ENCODE assay signal across 21 mouse cellular contexts in the genomic region with DNA sequence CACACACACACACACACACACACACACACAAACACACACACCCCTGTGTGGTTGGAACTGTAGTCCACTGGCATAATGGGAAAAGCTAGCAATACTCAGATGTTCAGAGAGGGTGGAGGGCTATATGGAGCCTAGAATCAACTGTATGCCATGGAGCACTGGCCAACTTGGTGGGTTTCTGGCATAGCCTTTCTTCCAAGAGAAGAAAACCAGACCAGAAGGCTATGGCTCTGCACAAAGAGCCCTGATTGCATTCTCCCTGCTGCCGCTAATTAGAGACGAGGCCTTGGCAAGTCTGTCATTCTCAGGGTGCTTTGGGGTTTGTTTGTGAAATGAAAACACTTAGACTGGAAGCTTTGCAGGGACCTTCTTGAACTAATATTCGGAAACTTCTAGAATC.
A peak's percentile ranks its signal among the peaks of the same experiment; 100 is the strongest.
DNase-seq lines count a peak whose midpoint lies in the region; ATAC-seq and TF ChIP-seq lines count a peak whose summit lies in the region.
"Had no signal": no experiment of that assay in that cellular context is flagged by ENCODE, and none has a peak within 500 bp of the region (broad histone marks: within the 10 kb centered on the region; RNA-seq: fewer than 3 reads in every experiment).

No protein-coding gene starts in this region.

- ATAC-seq in hindbrain, postnatal 0 days = no peak
- ATAC-seq in hindbrain, embryonic 13.5 days (ENCODE audit: low FRiP score) = no peak
- no peak for ATAC-seq in midbrain, postnatal 0 days (ENCODE audit: low FRiP score)
- ATAC-seq in midbrain, embryonic 15.5 days (replicated peaks) = no peak
- peak; percentile 88 for ATAC-seq in forebrain, embryonic 16.5 days
- ATAC-seq in midbrain, embryonic 16.5 days = no peak
- ATAC-seq: CD4-positive, CD25-positive, alpha-beta regulatory T cell, adult 4 months had no signal

- no peak for TF ChIP-seq CTCF in hindbrain, postnatal 0 days (IDR thresholded peaks at IDR 0.05; ENCODE audit: low read depth)
- no peak for TF ChIP-seq CTCF in midbrain, postnatal 0 days (IDR thresholded peaks at IDR 0.05)

- no peak overlapping the region for H3K9ac ChIP-seq in hindbrain, postnatal 0 days (replicated peaks; ENCODE audit: low read length)
- H3K9ac ChIP-seq in hindbrain, embryonic 13.5 days = no peak overlapping the region
- H3K9ac ChIP-seq in midbrain, postnatal 0 days (replicated peaks; ENCODE audit: low read length, poor library complexity, severe bottlenecking) = no peak overlapping the region
- no peak overlapping the region for H3K9ac ChIP-seq in midbrain, embryonic 15.5 days
- no peak overlapping the region for H3K9ac ChIP-seq in forebrain, embryonic 16.5 days (replicated peaks; ENCODE audit: low read depth, low read length)
- H3K9ac ChIP-seq in midbrain, embryonic 16.5 days (ENCODE audit: low read depth, low read length) = no peak overlapping the region
- H3K9ac ChIP-seq: embryonic facial prominence, embryonic 12.5 days; kidney, embryonic 15.5 days; liver, embryonic 15.5 days; lung, embryonic 15.5 days had no signal

- no peaks in the 10 kb centered on the region for H3K27me3 ChIP-seq in hindbrain, postnatal 0 days (ENCODE audit: insufficient read depth, low read length)
- H3K27me3 ChIP-seq in hindbrain, embryonic 13.5 days = no peaks in the 10 kb centered on the region
- H3K27me3 ChIP-seq in midbrain, postnatal 0 days (ENCODE audit: insufficient read depth, low read length) = no peaks in the 10 kb centered on the region
- H3K27me3 ChIP-seq in midbrain, embryonic 15.5 days (replicated peaks) = no peaks in the 10 kb centered on the region
- no peaks in the 10 kb centered on the region for H3K27me3 ChIP-seq in forebrain, embryonic 16.5 days (replicated peaks; ENCODE audit: control insufficient read depth, insufficient read depth, low read length)
- no peaks in the 10 kb centered on the region for H3K27me3 ChIP-seq in midbrain, embryonic 16.5 days (ENCODE audit: control insufficient read depth, insufficient read depth, low read depth, low read length)
- H3K27me3 ChIP-seq: embryonic facial prominence, embryonic 12.5 days; kidney, embryonic 15.5 days; liver, embryonic 15.5 days; lung, embryonic 15.5 days; megakaryocyte, embryonic 14.5 days had no signal

- H3K36me3 ChIP-seq in hindbrain, postnatal 0 days (ENCODE audit: insufficient read depth, low read length) = no peaks in the 10 kb centered on the region
- 0 out of 2 replicates have a peak, but pooled peaks cover 3% of the 10 kb centered on the region for H3K36me3 ChIP-seq in hindbrain, embryonic 13.5 days
- H3K36me3 ChIP-seq in midbrain, postnatal 0 days (ENCODE audit: insufficient read depth, low read length) = no peaks in the 10 kb centered on the region
- H3K36me3 ChIP-seq in midbrain, embryonic 15.5 days (replicated peaks) = no peaks in the 10 kb centered on the region
- H3K36me3 ChIP-seq in forebrain, embryonic 16.5 days (ENCODE audit: control insufficient read depth, insufficient read depth) = no peaks in the 10 kb centered on the region
- H3K36me3 ChIP-seq in midbrain, embryonic 16.5 days (ENCODE audit: control insufficient read depth, insufficient read depth, low read length) = no peaks in the 10 kb centered on the region
- H3K36me3 ChIP-seq: embryonic facial prominence, embryonic 12.5 days; kidney, embryonic 15.5 days; limb, embryonic 10.5 days; liver, embryonic 15.5 days; lung, embryonic 15.5 days had no signal

- 50% methylated on average over 3 of the region's 3 CpGs for WGBS in hindbrain, postnatal 0 days
- WGBS in hindbrain, embryonic 13.5 days = 89% methylated on average over 3 of the region's 3 CpGs
- 69% methylated on average over 3 of the region's 3 CpGs for WGBS in midbrain, postnatal 0 days
- 72% methylated on average over 3 of the region's 3 CpGs for WGBS in midbrain, embryonic 15.5 days
- 29% methylated on average over 3 of the region's 3 CpGs for WGBS in forebrain, embryonic 16.5 days
- WGBS in midbrain, embryonic 16.5 days = 81% methylated on average over 3 of the region's 3 CpGs

- H3K4me3 ChIP-seq in hindbrain, postnatal 0 days (ENCODE audit: low read length) = no peak overlapping the region
- H3K4me3 ChIP-seq in hindbrain, embryonic 13.5 days = no peak overlapping the region
- no peak overlapping the region for H3K4me3 ChIP-seq in midbrain, postnatal 0 days (ENCODE audit: low read depth, low read length)
- no peak overlapping the region for H3K4me3 ChIP-seq in midbrain, embryonic 15.5 days
- H3K4me3 ChIP-seq in forebrain, embryonic 16.5 days (replicated peaks; ENCODE audit: low read length) = no peak overlapping the region
- no peak overlapping the region for H3K4me3 ChIP-seq in midbrain, embryonic 16.5 days (ENCODE audit: low read depth, low read length)
- H3K4me3 ChIP-seq: embryonic facial prominence, embryonic 12.5 days; kidney, embryonic 15.5 days; limb, embryonic 10.5 days; liver, embryonic 15.5 days; lung, embryonic 15.5 days; megakaryocyte, embryonic 14.5 days had no signal

- H3K4me1 ChIP-seq in hindbrain, postnatal 0 days (ENCODE audit: insufficient read depth, low read length) = no peaks in the 10 kb centered on the region
- H3K4me1 ChIP-seq in hindbrain, embryonic 13.5 days (replicated peaks) = 0 out of 2 replicates have a peak, but pooled peaks cover 3% of the 10 kb centered on the region
- H3K4me1 ChIP-seq in midbrain, postnatal 0 days (ENCODE audit: insufficient read depth, low read length) = no peaks in the 10 kb centered on the region
- H3K4me1 ChIP-seq in midbrain, embryonic 15.5 days = no peaks in the 10 kb centered on the region
- peaks cover 10% of the 10 kb centered on the region; the same call in 1 of the 2 replicates for H3K4me1 ChIP-seq in forebrain, embryonic 16.5 days (replicated peaks; ENCODE audit: control insufficient read depth, insufficient read depth, low read length)
- no peaks in the 10 kb centered on the region for H3K4me1 ChIP-seq in midbrain, embryonic 16.5 days (ENCODE audit: control insufficient read depth, insufficient read depth, low read length)
- H3K4me1 ChIP-seq: embryonic facial prominence, embryonic 12.5 days; kidney, embryonic 15.5 days; limb, embryonic 10.5 days; liver, embryonic 15.5 days; lung, embryonic 15.5 days; megakaryocyte, embryonic 14.5 days had no signal

- H3K4me2 ChIP-seq in hindbrain, postnatal 0 days (ENCODE audit: low read depth, low read length) = no peak overlapping the region
- no peak overlapping the region for H3K4me2 ChIP-seq in hindbrain, embryonic 13.5 days
- no peak overlapping the region for H3K4me2 ChIP-seq in midbrain, postnatal 0 days (ENCODE audit: low read depth, low read length, poor library complexity, severe bottlenecking)
- H3K4me2 ChIP-seq in midbrain, embryonic 15.5 days = no peak overlapping the region
- no peak overlapping the region for H3K4me2 ChIP-seq in forebrain, embryonic 16.5 days (ENCODE audit: low read length)
- H3K4me2 ChIP-seq in midbrain, embryonic 16.5 days (ENCODE audit: low read length) = no peak overlapping the region
- H3K4me2 ChIP-seq: embryonic facial prominence, embryonic 12.5 days; kidney, embryonic 15.5 days; liver, embryonic 15.5 days; lung, embryonic 15.5 days had no signal

- H3K27ac ChIP-seq in hindbrain, postnatal 0 days = no peak overlapping the region
- H3K27ac ChIP-seq in hindbrain, embryonic 13.5 days = no peak overlapping the region
- no peak overlapping the region for H3K27ac ChIP-seq in midbrain, postnatal 0 days (ENCODE audit: low read depth, low read length)
- H3K27ac ChIP-seq in midbrain, embryonic 15.5 days = no peak overlapping the region
- peak overlapping the region; percentile 84 for H3K27ac ChIP-seq in forebrain, embryonic 16.5 days (ENCODE audit: low read length)
- H3K27ac ChIP-seq in midbrain, embryonic 16.5 days (ENCODE audit: low read length) = no peak overlapping the region
- H3K27ac ChIP-seq: embryonic facial prominence, embryonic 12.5 days; kidney, embryonic 15.5 days; limb, embryonic 10.5 days; liver, embryonic 15.5 days; lung, embryonic 15.5 days had no signal

- no peaks in the 10 kb centered on the region for H3K9me3 ChIP-seq in hindbrain, postnatal 0 days (ENCODE audit: low read length)
- no peaks in the 10 kb centered on the region for H3K9me3 ChIP-seq in hindbrain, embryonic 13.5 days
- H3K9me3 ChIP-seq in midbrain, postnatal 0 days (ENCODE audit: low read length) = no peaks in the 10 kb centered on the region
- no peaks in the 10 kb centered on the region for H3K9me3 ChIP-seq in midbrain, embryonic 15.5 days
- H3K9me3 ChIP-seq in forebrain, embryonic 16.5 days (ENCODE audit: control insufficient read depth, low read length) = 0 out of 2 replicates have a peak, but pooled peaks cover 3% of the 10 kb centered on the region
- H3K9me3 ChIP-seq in midbrain, embryonic 16.5 days (replicated peaks; ENCODE audit: control insufficient read depth, low read length, poor library complexity, severe bottlenecking) = no peaks in the 10 kb centered on the region
- H3K9me3 ChIP-seq: embryonic facial prominence, embryonic 12.5 days; kidney, embryonic 15.5 days; limb, embryonic 10.5 days; liver, embryonic 15.5 days had no signal

- peak; percentile 43 for DNase-seq in cerebellum, adult 9-11 months
- DNase-seq in cerebellum, adult 11 months = no peak
- DNase-seq in hindbrain, postnatal 0 days (ENCODE audit: low spot score) = peak; percentile 66
- DNase-seq in midbrain, postnatal 0 days (ENCODE audit: low spot score) = peak; percentile 67
- DNase-seq: adrenal gland, postnatal 25 days; kidney, adult 11 months; kidney, postnatal 36 days; liver; lung, postnatal 36 days; spleen, adult 18-20 months had no signal
